Mouse (Mus musculus) CH12.LX (cell line): ENCODE measurements around the gene Cdc34. TPM values are rescaled to one million over a fixed set of nuclear protein-coding genes. Genes with fewer than 3 reads are reported as not detected.

Source experiments
- DNase-seq: peaks from one replicate; pipeline ENCODE4 v3.0.0-alpha.2; 2013; ENCODE audit errors: extremely low read depth
- H3K27ac ChIP-seq: 2 replicates; pipeline ENCODE4 v1.5.1; 2012; ENCODE audit warnings: low read depth, mild to moderate bottlenecking, control low read depth, moderate library complexity; ENCODE audit not compliant: insufficient read depth
- H3K27me3 ChIP-seq: replicated peaks from 2 replicates; pipeline ENCODE3; 2012; ENCODE audit warnings: inconsistent platforms
- H3K36me3 ChIP-seq, 2 experiments: replicated peaks in 1 of 2; 2 replicates each; pipeline versions ENCODE3 to v1.6.1; 2012; ENCODE audit warnings: inconsistent platforms in 1 of 2, low read length in 1 of 2, mild to moderate bottlenecking in 1 of 2, mixed read lengths in 1 of 2, moderate library complexity in 1 of 2; ENCODE audit not compliant: control insufficient read depth in 1 of 2, insufficient read depth in 1 of 2
- H3K4me1 ChIP-seq, 2 experiments: 2 replicates each; pipeline ENCODE4 v1.6.1; 2012; ENCODE audit warnings: inconsistent platforms in 1 of 2, moderate library complexity in 1 of 2; ENCODE audit not compliant: insufficient read depth in 2 of 2, control insufficient read depth in 1 of 2
- H3K4me2 ChIP-seq: 2 replicates; pipeline ENCODE4 v1.6.1; 2012; ENCODE audit warnings: low read depth, mild to moderate bottlenecking, control low read depth; ENCODE audit not compliant: poor library complexity, insufficient read depth, severe bottlenecking
- H3K4me3 ChIP-seq, 3 experiments: fragments of 150-350 bp in 1 of 3; sonication (generic) in 1 of 3; replicated peaks in 1 of 3; 2 replicates each; pipeline versions ENCODE3 to v1.5.1; 2011 to 2012; ENCODE audit warnings: low read depth in 2 of 3, low read length in 2 of 3, mild to moderate bottlenecking in 2 of 3, moderate library complexity in 2 of 3, control low read depth in 1 of 3, improper control_type of control experiment in 1 of 3, inconsistent platforms in 1 of 3, mixed read lengths in 1 of 3; ENCODE audit not compliant: poor library complexity in 1 of 3
- H3K79me2 ChIP-seq: replicated peaks from 2 replicates; pipeline ENCODE4 v1.6.1; 2012; ENCODE audit warnings: mild to moderate bottlenecking, moderate library complexity; ENCODE audit not compliant: control insufficient read depth, poor library complexity, insufficient read depth, severe bottlenecking; ENCODE audit errors: extremely low read depth
- H3K9ac ChIP-seq: 2 replicates; pipeline ENCODE4 v1.6.1; 2012; ENCODE audit warnings: low read depth, mild to moderate bottlenecking, control low read depth, moderate library complexity; ENCODE audit not compliant: insufficient read depth
- H3K9me3 ChIP-seq: replicated peaks from 2 replicates; pipeline ENCODE3; 2012; ENCODE audit warnings: low read length, inconsistent platforms, mixed read lengths
- CTCF ChIP-seq, 2 experiments: IDR thresholded peaks in 1 of 2; conservative IDR thresholded peaks in 1 of 2; 2 replicates each; pipeline ENCODE4 v1.5.1; 2011 to 2012; ENCODE audit warnings: low read depth in 2 of 2, low read length in 2 of 2, improper control_type of control experiment in 1 of 2, inconsistent platforms in 1 of 2, mild to moderate bottlenecking in 1 of 2, moderate library complexity in 1 of 2
- JUN ChIP-seq: IDR thresholded peaks from 2 replicates; pipeline ENCODE4 v1.6.1; 2011; ENCODE audit warnings: low read depth, mild to moderate bottlenecking, low read length, improper control_type of control experiment, moderate library complexity; ENCODE audit not compliant: insufficient read depth
- MAZ ChIP-seq: IDR thresholded peaks from 2 replicates; pipeline ENCODE4 v1.6.1; 2012; ENCODE audit warnings: low read depth, mild to moderate bottlenecking, inconsistent platforms, low read length, improper control_type of control experiment, moderate library complexity
- MXI1 ChIP-seq: IDR thresholded peaks from 2 replicates; pipeline ENCODE4 v1.6.1; 2011; ENCODE audit warnings: mild to moderate bottlenecking, low read depth, low read length, improper control_type of control experiment
- NRF1 ChIP-seq: IDR thresholded peaks from 2 replicates; pipeline ENCODE4 v1.6.1; 2014; ENCODE audit warnings: low read depth, mild to moderate bottlenecking, inconsistent platforms, low read length, improper control_type of control experiment, moderate library complexity
- POLR2A ChIP-seq: IDR thresholded peaks from 2 replicates; pipeline ENCODE4 v1.6.1; 2011; ENCODE audit warnings: low read depth, mild to moderate bottlenecking, improper control_type of control experiment, low read length
- SIN3A ChIP-seq: IDR thresholded peaks from 2 replicates; pipeline ENCODE4 v1.6.1; 2012; ENCODE audit warnings: low read length, improper control_type of control experiment, inconsistent platforms
- dilution Hi-C: fragments of 300-500 bp; cut with MboI; formaldehyde crosslinking; loops from 2 replicates; pipeline ENCODE4 v1.14.3; 2020; ENCODE audit warnings: low sequenced_read_pairs; ENCODE audit not compliant: extremely low pct_unique_long_range_greater_than_20kb, extremely low pct_ligation_motif_present
- in situ Hi-C: fragments of 300-500 bp; cut with MboI; formaldehyde crosslinking; loops from 3 replicates; pipeline ENCODE4 v1.14.3; 2019; ENCODE audit warnings: low sequenced_read_pairs, low pct_ligation_motif_present, low pct_unique_long_range_greater_than_20kb, mixed read lengths
- polyA plus RNA-seq: library from polyadenylated mRNA; unstranded; fragments of >175 nt; gene quantifications from 2 replicates; pipeline ENCODE4 v1.2.1, GENCODE M21; 2012; ENCODE audit warnings: low read depth; ENCODE audit not compliant: insufficient read length
- total RNA-seq, 2 experiments: library from RNA; depleted of rRNA; stranded (reverse); fragments of 300-350 nt in 1 of 2; fragments of >200 nt in 1 of 2; gene quantifications; 2 replicates each; pipeline ENCODE4 v1.2.3; 2012 to 2014

Cdc34 gene
- total and polyA plus RNA-seq, 3 experiments: 314 to 335 (median 331) TPM

- in situ Hi-C loops: no loop called here
- no peaks in the 10 kb centered on the region for H3K4me1 ChIP-seq
- no peak overlapping the region for H3K4me2 ChIP-seq
- no peak for TF ChIP-seq POLR2A
- TF ChIP-seq MXI1: no peak
- no peak for DNase-seq
- H3K4me3 ChIP-seq: no peak overlapping the region
- dilution Hi-C loops: no loop called here
- H3K27me3 ChIP-seq: no peaks in the 10 kb centered on the region
- no peaks in the 10 kb centered on the region for H3K79me2 ChIP-seq
- no peak overlapping the region for H3K9ac ChIP-seq
- peaks cover 35% of the 10 kb centered on the region for H3K9me3 ChIP-seq
- H3K36me3 ChIP-seq: peaks cover 72 to 83% of the 10 kb centered on the region in 2 experiments
- no peak overlapping the region for H3K27ac ChIP-seq
These were observed 53.4 kb downstream of the Cdc34 start for GRCm38 (mm10) chr10:79735361-79735760.

DNA sequence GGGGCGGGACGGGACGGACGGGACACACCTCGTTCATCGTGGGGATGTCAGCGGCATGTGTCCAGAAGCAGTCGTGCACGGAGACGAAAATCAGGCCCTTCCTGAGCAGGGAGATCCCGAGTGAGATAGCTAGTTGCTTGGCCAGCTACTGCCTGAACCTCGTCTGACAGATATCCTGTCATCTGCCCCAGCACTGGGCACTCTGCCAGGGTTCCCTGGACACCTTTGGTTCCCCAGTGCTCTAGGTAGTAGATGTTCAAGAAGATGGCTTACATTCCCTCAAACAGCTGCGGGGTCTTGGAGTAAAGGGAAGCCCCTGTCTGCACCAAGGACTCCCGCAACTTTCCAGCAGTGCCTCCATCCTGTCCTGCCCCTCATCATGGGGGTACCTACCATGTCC is 54.7 kb downstream of the Cdc34 start:
- H3K9me3 ChIP-seq: peaks cover 35% of the 10 kb centered on the region
- no peaks in the 10 kb centered on the region for H3K4me1 ChIP-seq
- dilution Hi-C loops: no loop called here

More for the DNA sequence above, 54.7 kb downstream of the Cdc34 start:
- H3K79me2 ChIP-seq: no peaks in the 10 kb centered on the region
- TF ChIP-seq SIN3A: no peak
- TF ChIP-seq NRF1: no peak
- TF ChIP-seq JUN: no peak
- no peak for TF ChIP-seq CTCF (conservative IDR thresholded peaks at IDR 0.05 in 1 of 2, IDR thresholded peaks at IDR 0.05 in 1 of 2; ENCODE audit: low read depth in 2 of 2, low read length in 2 of 2)
- TF ChIP-seq MAZ: no peak
- no peak for TF ChIP-seq POLR2A
- no peaks in the 10 kb centered on the region for H3K27me3 ChIP-seq
- H3K4me3 ChIP-seq: no peak overlapping the region
- no peak overlapping the region for H3K27ac ChIP-seq
- H3K4me2 ChIP-seq: no peak overlapping the region
- no peak for DNase-seq
- H3K9ac ChIP-seq: no peak overlapping the region
- in situ Hi-C loops: no loop called here
- H3K36me3 ChIP-seq: peaks cover 85 to 95% of the 10 kb centered on the region in 2 experiments

Other genes starting within 250 kb of the Cdc34 start
Only the 20 nearest of the 29 such genes appear.
- gene Plpp2, start 148.4 kb upstream of the Cdc34 start, total RNA-seq (2012; rRNA removed): 11.8 and 19.3 TPM in 2 replicates
- gene Plpp2, start 148.4 kb upstream of the Cdc34 start, total RNA-seq (2014; rRNA removed): 10.6 and 11.5 TPM in 2 replicates
- 13.9 and 14.5 TPM in 2 replicates for gene Plpp2, start 148.4 kb upstream of the Cdc34 start, polyA plus RNA-seq
- gene Mier2, start 127.0 kb upstream of the Cdc34 start, total RNA-seq (2012; rRNA removed): 26.7 and 27.8 TPM in 2 replicates
- 20.7 and 22.4 TPM in 2 replicates for gene Mier2, start 127.0 kb upstream of the Cdc34 start, total RNA-seq (2014; rRNA removed)
- 25.5 and 30.2 TPM in 2 replicates for gene Mier2, start 127.0 kb upstream of the Cdc34 start, polyA plus RNA-seq
- gene Theg, start 94.9 kb upstream of the Cdc34 start, total RNA-seq (2012; rRNA removed): not detected in 2 replicates
- not detected in 2 replicates for gene Theg, start 94.9 kb upstream of the Cdc34 start, total RNA-seq (2014; rRNA removed)
- gene Theg, start 94.9 kb upstream of the Cdc34 start, polyA plus RNA-seq: not detected in 2 replicates
- gene C2cd4c, start 68.2 kb upstream of the Cdc34 start, total RNA-seq (2012; rRNA removed): 0.04 TPM in 1 of 2 replicates, not detected in the other
- gene C2cd4c, start 68.2 kb upstream of the Cdc34 start, total RNA-seq (2014; rRNA removed): not detected in 2 replicates
- gene C2cd4c, start 68.2 kb upstream of the Cdc34 start, polyA plus RNA-seq: not detected in 2 replicates
- not detected in 2 replicates for gene Shc2, start 44.3 kb upstream of the Cdc34 start, total RNA-seq (2012; rRNA removed)
- gene Shc2, start 44.3 kb upstream of the Cdc34 start, total RNA-seq (2014; rRNA removed): not detected in 2 replicates
- not detected in 2 replicates for gene Shc2, start 44.3 kb upstream of the Cdc34 start, polyA plus RNA-seq
- not detected in 2 replicates for gene Odf3l2, start 36.5 kb upstream of the Cdc34 start, total RNA-seq (2012; rRNA removed)
- not detected in 2 replicates for gene Odf3l2, start 36.5 kb upstream of the Cdc34 start, total RNA-seq (2014; rRNA removed)
- not detected in 2 replicates for gene Odf3l2, start 36.5 kb upstream of the Cdc34 start, polyA plus RNA-seq
- gene Madcam1, start 17.6 kb upstream of the Cdc34 start, total RNA-seq (2012; rRNA removed): 62.4 and 110 TPM in 2 replicates
- 55.4 and 61.9 TPM in 2 replicates for gene Madcam1, start 17.6 kb upstream of the Cdc34 start, total RNA-seq (2014; rRNA removed)
- 167 and 171 TPM in 2 replicates for gene Madcam1, start 17.6 kb upstream of the Cdc34 start, polyA plus RNA-seq
- gene Tpgs1, start 12.8 kb upstream of the Cdc34 start, total RNA-seq (2012; rRNA removed): 33.7 and 58.9 TPM in 2 replicates
- 34.4 and 42.8 TPM in 2 replicates for gene Tpgs1, start 12.8 kb upstream of the Cdc34 start, total RNA-seq (2014; rRNA removed)
- gene Tpgs1, start 12.8 kb upstream of the Cdc34 start, polyA plus RNA-seq: 42.0 and 44.5 TPM in 2 replicates
- gene Gzmm, start 6.8 kb downstream of the Cdc34 start, total RNA-seq (2012; rRNA removed): 0.17 and 0.67 TPM in 2 replicates
- 0.45 and 0.59 TPM in 2 replicates for gene Gzmm, start 6.8 kb downstream of the Cdc34 start, total RNA-seq (2014; rRNA removed)
- gene Gzmm, start 6.8 kb downstream of the Cdc34 start, polyA plus RNA-seq: 0.30 and 0.73 TPM in 2 replicates
- 312 and 421 TPM in 2 replicates for gene Bsg, start 22.3 kb downstream of the Cdc34 start, total RNA-seq (2012; rRNA removed)
- gene Bsg, start 22.3 kb downstream of the Cdc34 start, total RNA-seq (2014; rRNA removed): 617 and 710 TPM in 2 replicates
- gene Bsg, start 22.3 kb downstream of the Cdc34 start, polyA plus RNA-seq: 358 and 360 TPM in 2 replicates
- 1.8 and 2.2 TPM in 2 replicates for gene Hcn2, start 34.4 kb downstream of the Cdc34 start, total RNA-seq (2012; rRNA removed)
- gene Hcn2, start 34.4 kb downstream of the Cdc34 start, total RNA-seq (2014; rRNA removed): 0.21 and 0.23 TPM in 2 replicates
- gene Hcn2, start 34.4 kb downstream of the Cdc34 start, polyA plus RNA-seq: 0.23 and 0.44 TPM in 2 replicates
- 50.1 and 50.5 TPM in 2 replicates for gene Polrmt, start 64.4 kb downstream of the Cdc34 start, total RNA-seq (2012; rRNA removed)
- gene Polrmt, start 64.4 kb downstream of the Cdc34 start, total RNA-seq (2014; rRNA removed): 13.5 and 18.1 TPM in 2 replicates
- 40.2 and 49.0 TPM in 2 replicates for gene Polrmt, start 64.4 kb downstream of the Cdc34 start, polyA plus RNA-seq
- not detected in 2 replicates for gene Fgf22, start 72.9 kb downstream of the Cdc34 start, total RNA-seq (2012; rRNA removed)
- gene Fgf22, start 72.9 kb downstream of the Cdc34 start, total RNA-seq (2014; rRNA removed): not detected in 2 replicates
- gene Fgf22, start 72.9 kb downstream of the Cdc34 start, polyA plus RNA-seq: not detected in 2 replicates
- 67.9 and 74.8 TPM in 2 replicates for gene Rnf126, start 84.8 kb downstream of the Cdc34 start, total RNA-seq (2012; rRNA removed)
- gene Rnf126, start 84.8 kb downstream of the Cdc34 start, total RNA-seq (2014; rRNA removed): 28.9 and 32.4 TPM in 2 replicates
- 90.7 and 112 TPM in 2 replicates for gene Rnf126, start 84.8 kb downstream of the Cdc34 start, polyA plus RNA-seq
- gene Fstl3, start 95.1 kb downstream of the Cdc34 start, total RNA-seq (2012; rRNA removed): 0.25 TPM in 2 replicates
- gene Fstl3, start 95.1 kb downstream of the Cdc34 start, total RNA-seq (2014; rRNA removed): not detected in 2 replicates
- gene Fstl3, start 95.1 kb downstream of the Cdc34 start, polyA plus RNA-seq: not detected in 2 replicates
- 0.08 and 0.21 TPM in 2 replicates for gene Prss57, start 108.8 kb downstream of the Cdc34 start, total RNA-seq (2012; rRNA removed)
- gene Prss57, start 108.8 kb downstream of the Cdc34 start, total RNA-seq (2014; rRNA removed): not detected in 2 replicates
- gene Prss57, start 108.8 kb downstream of the Cdc34 start, polyA plus RNA-seq: not detected in 2 replicates
- gene Palm, start 111.4 kb downstream of the Cdc34 start, total RNA-seq (2012; rRNA removed): 3.1 and 5.3 TPM in 2 replicates
- gene Palm, start 111.4 kb downstream of the Cdc34 start, total RNA-seq (2014; rRNA removed): 0.36 and 0.78 TPM in 2 replicates
- 1.5 and 2.5 TPM in 2 replicates for gene Palm, start 111.4 kb downstream of the Cdc34 start, polyA plus RNA-seq
- not detected in 2 replicates for gene Misp, start 138.8 kb downstream of the Cdc34 start, total RNA-seq (2012; rRNA removed)
- gene Misp, start 138.8 kb downstream of the Cdc34 start, total RNA-seq (2014; rRNA removed): not detected in 2 replicates
- gene Misp, start 138.8 kb downstream of the Cdc34 start, polyA plus RNA-seq: not detected in 2 replicates
- 252 and 284 TPM in 2 replicates for gene Ptbp1, start 172.2 kb downstream of the Cdc34 start, total RNA-seq (2012; rRNA removed)
- 261 and 284 TPM in 2 replicates for gene Ptbp1, start 172.2 kb downstream of the Cdc34 start, total RNA-seq (2014; rRNA removed)
- gene Ptbp1, start 172.2 kb downstream of the Cdc34 start, polyA plus RNA-seq: 482 and 497 TPM in 2 replicates
- 0.30 TPM in 1 of 2 replicates, not detected in the other for gene Prtn3, start 192.3 kb downstream of the Cdc34 start, total RNA-seq (2012; rRNA removed)
- gene Prtn3, start 192.3 kb downstream of the Cdc34 start, total RNA-seq (2014; rRNA removed): not detected in 2 replicates
- 0.39 TPM in 1 of 2 replicates, not detected in the other for gene Prtn3, start 192.3 kb downstream of the Cdc34 start, polyA plus RNA-seq